Mouse (Mus musculus) midbrain, embryonic 11.5 days (tissue): ENCODE data around the gene Pid1. TPM values are rescaled to one million over a fixed set of nuclear protein-coding genes. Genes with fewer than 3 reads are reported as not detected.

ENCODE experiments used
- ATAC-seq: fragments of 200-750 bp; cut with Nextera tagmentation; 2 replicates; pipeline ENCODE4 v1.8.0; 2017; ENCODE audit warnings: moderate TSS enrichment, moderate library complexity; ENCODE audit not compliant: low FRiP score
- DNase-seq: peaks from one replicate; pipeline ENCODE4 v3.0.0; 2015; ENCODE audit warnings: low spot score; ENCODE audit errors: missing footprints
- H3K27ac ChIP-seq: fragments of 300-500 bp; sonication (generic); 2 replicates; pipeline ENCODE4 v1.5.1; 2014; ENCODE audit warnings: low read depth, low read length
- H3K27me3 ChIP-seq: fragments of 300-500 bp; sonication (generic); 2 replicates; pipeline ENCODE4 v1.6.1; 2014; ENCODE audit warnings: mild to moderate bottlenecking, low read length, moderate library complexity, mixed read lengths; ENCODE audit not compliant: control insufficient read depth, insufficient read depth
- H3K36me3 ChIP-seq: fragments of 300-500 bp; sonication (generic); 2 replicates; pipeline ENCODE4 v1.6.1; 2014; ENCODE audit warnings: mild to moderate bottlenecking, low read length, moderate library complexity, mixed read lengths; ENCODE audit not compliant: control insufficient read depth, insufficient read depth
- H3K4me1 ChIP-seq: fragments of 300-500 bp; sonication (generic); 2 replicates; pipeline ENCODE4 v1.6.1; 2014; ENCODE audit warnings: low read length; ENCODE audit not compliant: control insufficient read depth, insufficient read depth
- H3K4me2 ChIP-seq: fragments of 300-500 bp; sonication (generic); 2 replicates; pipeline ENCODE4 v1.6.1; 2014; ENCODE audit warnings: mild to moderate bottlenecking, moderate library complexity
- H3K4me3 ChIP-seq: fragments of 300-500 bp; sonication (generic); 2 replicates; pipeline ENCODE4 v1.5.1; 2014; ENCODE audit warnings: low read depth, low read length
- H3K9ac ChIP-seq: fragments of 300-500 bp; sonication (generic); 2 replicates; pipeline ENCODE4 v1.6.1; 2014; ENCODE audit warnings: low read length
- H3K9me3 ChIP-seq: fragments of 300-500 bp; sonication (generic); 2 replicates; pipeline ENCODE4 v1.6.1; 2016; ENCODE audit warnings: low read length; ENCODE audit not compliant: control insufficient read depth
- WGBS: fragments of 180-500 bp; shearing (Covaris S2); extraction: QIAGEN DNeasy Blood & Tissue Kit; methylation state at CpG from one replicate; pipeline ENCODE4 v1.1.7; 2014; 5-methylcytosine and 5-hydroxymethylcytosine counted together
- polyA plus RNA-seq: library from polyadenylated mRNA; unstranded; fragments of >200 nt; fragmentation: Nextera tagmentation; extraction: Ambion mirVana; gene quantifications from 2 replicates; pipeline ENCODE4 v1.2.1, GENCODE M21; 2014

Pid1 gene
- polyA plus RNA-seq, 1 experiment from 2014 or later: 25.2 TPM

DNA sequence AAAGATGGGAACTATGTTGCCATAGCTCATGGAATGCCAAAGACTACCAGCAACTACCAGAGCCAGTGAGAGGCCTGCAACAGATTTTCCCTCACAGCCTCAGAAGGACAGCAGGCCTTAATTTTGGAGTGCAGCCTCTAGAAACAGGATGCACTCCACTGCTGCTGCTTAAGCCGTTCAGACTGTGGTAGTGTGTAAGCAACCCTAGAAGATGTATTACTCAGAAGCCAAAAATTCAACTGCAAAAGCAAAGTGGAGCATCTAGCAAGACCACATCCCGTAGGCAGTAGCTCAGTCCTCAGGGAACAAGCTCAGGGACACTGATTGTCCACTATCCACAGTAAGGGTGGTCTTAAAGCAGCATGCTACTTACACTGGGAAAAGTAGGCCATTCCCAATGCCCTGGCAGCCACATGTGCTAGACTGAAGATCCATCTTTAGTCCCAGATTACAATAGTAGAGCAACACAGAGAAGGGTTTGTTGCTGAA lies 92.2 kb downstream of the Pid1 start:
- ATAC-seq (no peak), DNase-seq (no peak)
- no peaks in the 10 kb centered on the region for H3K4me1 ChIP-seq
- H3K27ac ChIP-seq: no peak overlapping the region
- H3K4me3 ChIP-seq: no peak overlapping the region
- H3K9me3 ChIP-seq: no peaks in the 10 kb centered on the region
- no peak overlapping the region for H3K4me2 ChIP-seq
- H3K27me3 ChIP-seq: no peaks in the 10 kb centered on the region
- no peak overlapping the region for H3K9ac ChIP-seq
- 87% methylated on average over 2 of the region's 2 CpGs for WGBS
- no peaks in the 10 kb centered on the region for H3K36me3 ChIP-seq

DNA sequence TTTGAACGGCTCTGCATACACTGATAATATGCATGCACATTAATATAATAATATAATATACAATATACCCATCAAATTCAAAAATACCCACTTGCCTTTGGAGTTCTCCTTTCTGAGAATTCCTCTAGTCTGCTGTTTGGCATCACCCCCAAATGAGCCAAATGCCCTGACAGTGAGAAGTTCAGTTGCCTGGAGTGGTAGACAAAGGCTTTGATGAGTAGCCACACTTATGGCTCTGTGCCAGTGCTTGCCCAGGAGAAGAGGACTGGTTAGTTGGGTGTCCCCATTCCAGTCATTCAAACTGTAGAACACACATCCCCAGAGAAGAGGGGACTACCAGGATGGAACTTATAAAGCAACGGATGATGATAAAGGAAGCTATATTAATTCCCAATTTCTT lies 106.3 kb downstream of the Pid1 start:
- WGBS: 90% methylated on average over 2 of the region's 2 CpGs
- Histone ChIP-seq H3K4me3 (no peak overlapping the region), H3K36me3 (no peaks in the 10 kb centered on the region), H3K4me2 (no peak overlapping the region), H3K27me3 (no peaks in the 10 kb centered on the region), H3K4me1 (no peaks in the 10 kb centered on the region), H3K9me3 (no peaks in the 10 kb centered on the region), H3K27ac (no peak overlapping the region), H3K9ac (no peak overlapping the region)
- DNase-seq: peak; percentile 67
- ATAC-seq: no peak

DNA sequence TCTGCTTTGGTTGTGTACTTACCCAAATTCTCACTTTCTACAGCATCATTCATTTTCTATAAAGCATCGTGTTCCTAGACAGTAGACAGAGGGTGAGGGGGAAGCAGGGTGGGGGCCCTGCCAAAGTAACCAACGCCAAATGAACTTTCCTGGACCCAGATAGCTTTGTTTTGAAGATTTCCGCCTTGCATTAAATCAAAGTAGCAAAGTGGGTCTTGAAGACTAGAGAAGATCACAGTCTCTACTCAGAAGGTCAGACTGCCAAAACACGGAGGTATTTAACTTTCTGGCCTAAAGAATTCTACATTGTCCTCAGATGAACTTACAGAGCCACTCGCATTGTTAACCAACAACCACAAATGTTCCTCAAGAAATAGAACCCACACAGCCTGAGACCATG lies 109.6 kb downstream of the Pid1 start:
- no peaks in the 10 kb centered on the region for H3K27me3 ChIP-seq
- no peaks in the 10 kb centered on the region for H3K36me3 ChIP-seq
- H3K4me1 ChIP-seq: no peaks in the 10 kb centered on the region
- no peak for ATAC-seq
- no peak overlapping the region for H3K27ac ChIP-seq
- H3K4me2 ChIP-seq: no peak overlapping the region
- DNase-seq: no peak
- no peak overlapping the region for H3K9ac ChIP-seq
- no peaks in the 10 kb centered on the region for H3K9me3 ChIP-seq
- WGBS: 75% methylated on average over 5 of the region's 5 CpGs
- H3K4me3 ChIP-seq: no peak overlapping the region

DNA sequence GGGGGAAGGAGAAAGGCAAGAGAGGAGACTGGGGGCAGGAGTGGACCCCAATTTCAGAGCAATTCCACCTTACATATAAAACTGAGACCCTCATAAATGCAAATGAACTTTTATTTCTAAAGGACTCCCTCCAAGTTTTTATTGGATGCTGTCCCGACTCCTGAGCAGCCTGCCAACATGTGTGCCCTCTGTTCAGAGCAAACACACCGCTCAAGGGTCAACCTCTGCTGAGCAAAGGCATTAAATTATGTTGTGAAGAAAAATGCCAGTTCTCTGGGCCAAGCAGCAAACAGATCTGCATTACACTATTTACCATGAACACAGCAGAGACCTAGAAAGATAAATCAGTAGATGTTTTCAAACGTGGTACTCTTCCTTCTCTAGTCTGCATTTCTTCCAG lies 110.1 kb downstream of the Pid1 start:
- ATAC-seq: no peak
- H3K36me3 ChIP-seq: no peaks in the 10 kb centered on the region
- H3K9me3 ChIP-seq: no peaks in the 10 kb centered on the region
- no peak overlapping the region for H3K27ac ChIP-seq
- 80% methylated on average over 3 of the region's 3 CpGs for WGBS
- H3K27me3 ChIP-seq: no peaks in the 10 kb centered on the region
- no peak overlapping the region for H3K9ac ChIP-seq
- no peak for DNase-seq
- no peak overlapping the region for H3K4me2 ChIP-seq
- H3K4me1 ChIP-seq: no peaks in the 10 kb centered on the region
- no peak overlapping the region for H3K4me3 ChIP-seq

DNA sequence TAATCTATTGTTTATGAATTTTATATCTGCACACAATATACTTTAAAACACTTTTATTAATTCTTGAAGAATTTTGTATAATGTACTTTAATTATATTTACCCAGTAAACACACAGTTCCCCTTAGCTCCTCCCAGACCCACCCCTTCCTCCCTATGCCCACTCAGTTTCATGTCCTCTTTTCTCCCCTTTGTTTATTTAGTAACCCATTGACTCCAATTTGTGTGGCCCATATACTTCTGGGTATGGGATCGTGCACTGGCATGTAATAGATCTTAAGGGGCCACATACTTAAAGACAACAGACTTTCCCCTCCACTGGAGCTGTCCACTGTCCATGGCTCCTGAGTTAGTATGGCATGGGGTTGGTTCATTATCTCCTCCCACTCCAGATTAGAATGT lies 112.8 kb downstream of the Pid1 start:
- H3K9ac ChIP-seq: no peak overlapping the region
- no peaks in the 10 kb centered on the region for H3K27me3 ChIP-seq
- no peak overlapping the region for H3K4me3 ChIP-seq
- H3K36me3 ChIP-seq: no peaks in the 10 kb centered on the region
- no peaks in the 10 kb centered on the region for H3K9me3 ChIP-seq
- no peaks in the 10 kb centered on the region for H3K4me1 ChIP-seq
- DNase-seq (no peak), ATAC-seq (no peak)
- H3K27ac ChIP-seq: no peak overlapping the region
- WGBS: 64% methylated on average over 1 of the region's 1 CpGs
- H3K4me2 ChIP-seq: no peak overlapping the region

DNA sequence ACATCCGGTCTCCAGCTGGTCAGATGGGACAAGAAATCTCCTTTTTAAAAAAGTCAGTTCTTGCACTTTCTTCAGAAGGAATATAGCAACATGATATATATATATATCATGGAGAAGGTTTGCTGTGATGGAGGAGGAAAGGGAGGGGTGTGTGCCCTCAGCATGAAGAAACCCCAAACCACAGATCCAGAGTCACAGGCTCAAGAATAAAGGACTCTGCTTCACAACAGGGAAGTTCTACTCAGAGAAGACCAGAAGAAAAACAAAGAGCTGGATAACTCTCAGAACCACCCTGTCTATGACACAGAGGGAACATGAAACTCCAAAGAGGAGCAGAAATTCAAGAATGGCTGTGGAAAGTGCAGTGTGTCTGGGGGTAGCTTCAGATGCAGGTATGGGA lies 113.2 kb downstream of the Pid1 start:
- Histone ChIP-seq H3K9ac (no peak overlapping the region), H3K27ac (no peak overlapping the region), H3K4me2 (no peak overlapping the region), H3K4me3 (no peak overlapping the region), H3K27me3 (no peaks in the 10 kb centered on the region), H3K4me1 (no peaks in the 10 kb centered on the region), H3K36me3 (no peaks in the 10 kb centered on the region), H3K9me3 (no peaks in the 10 kb centered on the region)
- WGBS: 96% methylated on average over 1 of the region's 1 CpGs
- no peak for DNase-seq
- no peak for ATAC-seq

DNA sequence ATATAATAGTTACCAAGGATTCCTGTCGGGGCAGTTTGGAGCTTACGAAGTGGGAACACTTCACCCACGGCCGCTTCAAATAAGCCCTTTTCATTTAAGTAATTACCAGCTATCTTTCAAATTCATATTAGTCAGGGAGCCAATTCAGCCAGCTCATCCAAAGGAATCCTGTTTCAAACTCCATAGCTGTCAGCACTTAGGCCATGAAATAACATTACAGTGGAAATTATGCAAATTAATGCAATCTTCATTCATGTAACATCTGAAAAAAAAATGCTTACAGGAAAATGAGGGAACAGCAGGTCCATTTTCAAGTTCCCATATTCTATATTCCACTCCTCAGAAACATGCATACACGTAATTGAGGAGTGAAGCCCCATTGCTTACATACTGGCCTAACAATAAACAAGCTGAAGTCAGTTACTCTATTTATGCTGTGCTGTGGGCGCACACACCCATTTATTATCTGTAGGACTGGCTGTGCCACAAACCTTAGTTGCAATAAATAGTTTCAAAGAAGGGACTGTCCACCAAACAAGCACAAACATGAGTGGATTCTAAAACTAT lies 114.1 kb downstream of the Pid1 start:
- Histone ChIP-seq H3K4me1 (no peaks in the 10 kb centered on the region), H3K4me3 (no peak overlapping the region), H3K27ac (no peak overlapping the region), H3K27me3 (no peaks in the 10 kb centered on the region), H3K36me3 (no peaks in the 10 kb centered on the region), H3K4me2 (no peak overlapping the region), H3K9me3 (no peaks in the 10 kb centered on the region), H3K9ac (no peak overlapping the region)
- DNase-seq: no peak
- WGBS: 74% methylated on average over 6 of the region's 6 CpGs
- no peak for ATAC-seq

DNA sequence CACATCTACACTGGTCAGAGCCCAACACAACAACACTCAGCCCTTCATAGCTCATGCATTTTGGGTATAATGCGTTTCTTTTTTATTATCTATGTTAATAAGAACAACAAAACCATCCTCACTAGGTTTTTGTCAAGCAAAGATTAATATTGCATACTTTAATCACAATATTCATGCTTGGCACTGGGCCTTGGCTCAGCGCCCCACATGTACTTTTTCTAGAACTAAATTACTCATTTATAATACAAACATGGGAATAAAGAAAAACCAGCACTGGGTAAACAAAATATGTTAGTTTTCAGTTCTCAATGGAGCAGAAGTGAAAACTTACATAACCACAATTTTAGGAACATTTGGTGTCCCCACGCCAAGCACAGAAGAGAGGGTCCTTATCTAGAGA lies 116.9 kb downstream of the Pid1 start:
- Histone ChIP-seq H3K9me3 (no peaks in the 10 kb centered on the region), H3K9ac (no peak overlapping the region), H3K27ac (no peak overlapping the region), H3K27me3 (no peaks in the 10 kb centered on the region), H3K4me2 (no peak overlapping the region), H3K4me1 (no peaks in the 10 kb centered on the region), H3K36me3 (no peaks in the 10 kb centered on the region), H3K4me3 (no peak overlapping the region)
- WGBS: 86% methylated on average over 3 of the region's 3 CpGs
- ATAC-seq (no peak), DNase-seq (no peak)

DNA sequence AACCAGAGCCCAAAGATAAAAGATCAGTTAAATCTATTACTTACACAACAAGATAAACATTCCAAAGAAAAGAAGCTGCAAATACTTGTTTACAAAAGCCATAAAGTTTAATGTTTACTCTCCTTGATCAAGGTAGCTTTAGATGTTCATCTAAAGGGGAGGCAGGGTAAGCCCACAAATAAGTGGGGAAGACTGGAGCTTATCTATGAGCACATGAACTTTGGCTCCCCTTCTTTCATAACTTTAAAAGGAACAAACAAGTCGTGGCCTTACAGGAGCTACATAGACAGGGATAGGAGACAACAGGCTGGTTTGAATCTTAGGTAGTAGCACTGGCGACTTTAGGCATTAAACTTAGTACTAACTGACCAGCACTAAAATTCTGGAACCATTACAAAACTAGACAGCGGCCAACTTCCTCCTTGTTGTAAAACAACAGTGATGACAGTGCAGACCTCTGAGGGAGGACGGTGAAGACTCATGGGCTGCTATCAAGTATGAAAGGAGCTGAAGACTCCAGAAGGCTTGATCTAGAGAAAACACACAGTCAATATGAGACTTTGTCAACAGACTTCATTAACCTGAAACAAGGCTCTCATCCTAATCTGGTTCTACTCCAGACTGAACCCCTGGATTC lies 122.7 kb downstream of the Pid1 start:
- Histone ChIP-seq H3K36me3 (no peaks in the 10 kb centered on the region), H3K4me2 (no peak overlapping the region), H3K4me1 (no peaks in the 10 kb centered on the region), H3K4me3 (no peak overlapping the region), H3K9me3 (no peaks in the 10 kb centered on the region), H3K27ac (no peak overlapping the region), H3K27me3 (no peaks in the 10 kb centered on the region), H3K9ac (no peak overlapping the region)
- no peak for ATAC-seq
- 85% methylated on average over 4 of the region's 4 CpGs for WGBS
- no peak for DNase-seq
